Mouse (Mus musculus) heart, adult 8-10 months (tissue): ENCODE measurements at regions not wholly inside any gene's neighbourhood (a gene's known extent, or its start where the extent isn't known, plus 50 kb on each side); places are given as distances from the start of the nearest gene placed in this dataset. TPM values are rescaled to one million over a fixed set of nuclear protein-coding genes. Genes with fewer than 3 reads are reported as not detected.
"Not testable (repeated sequence)": the region's sequence is repeated elsewhere in the genome, so short reads cannot be mapped to it uniquely, and the experiment has no call there.

ENCODE experiments used
- DNase-seq: peaks from one replicate; pipeline ENCODE4 v3.0.0; 2022; ENCODE audit warnings: low spot score
- microRNA-seq: library from miRNA; unstranded; fragments of <30 nt; microRNA quantifications from one replicate; pipeline ENCODE4 v1.2.0, GENCODE M21; 2022

DNA sequence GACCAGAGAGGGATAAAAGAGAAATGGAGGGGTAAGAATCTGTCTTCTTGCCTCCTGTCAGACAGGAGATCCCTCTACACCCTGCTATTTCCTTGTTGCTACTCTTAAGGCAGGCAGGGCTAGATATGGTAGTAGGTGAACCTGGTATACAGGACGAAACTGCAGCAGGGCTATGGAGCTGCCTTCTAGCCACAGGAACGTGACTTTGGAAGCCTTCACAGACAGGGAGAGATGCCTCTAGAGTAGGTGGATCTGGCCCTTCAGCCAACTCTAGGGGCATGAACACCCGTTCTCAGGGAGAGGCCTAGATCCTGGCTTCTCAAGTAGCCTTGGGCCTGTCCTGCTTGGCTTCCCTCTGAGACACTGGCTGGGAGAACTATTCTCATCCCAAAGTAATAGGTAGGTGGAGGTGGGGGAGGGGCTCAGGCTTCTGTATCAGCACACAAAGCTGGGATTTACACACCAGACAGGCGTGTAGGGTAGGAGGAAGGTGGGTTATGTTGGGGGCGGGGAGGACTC, 66.5 kb upstream of the Adam6b start:
- no peak for DNase-seq

DNA sequence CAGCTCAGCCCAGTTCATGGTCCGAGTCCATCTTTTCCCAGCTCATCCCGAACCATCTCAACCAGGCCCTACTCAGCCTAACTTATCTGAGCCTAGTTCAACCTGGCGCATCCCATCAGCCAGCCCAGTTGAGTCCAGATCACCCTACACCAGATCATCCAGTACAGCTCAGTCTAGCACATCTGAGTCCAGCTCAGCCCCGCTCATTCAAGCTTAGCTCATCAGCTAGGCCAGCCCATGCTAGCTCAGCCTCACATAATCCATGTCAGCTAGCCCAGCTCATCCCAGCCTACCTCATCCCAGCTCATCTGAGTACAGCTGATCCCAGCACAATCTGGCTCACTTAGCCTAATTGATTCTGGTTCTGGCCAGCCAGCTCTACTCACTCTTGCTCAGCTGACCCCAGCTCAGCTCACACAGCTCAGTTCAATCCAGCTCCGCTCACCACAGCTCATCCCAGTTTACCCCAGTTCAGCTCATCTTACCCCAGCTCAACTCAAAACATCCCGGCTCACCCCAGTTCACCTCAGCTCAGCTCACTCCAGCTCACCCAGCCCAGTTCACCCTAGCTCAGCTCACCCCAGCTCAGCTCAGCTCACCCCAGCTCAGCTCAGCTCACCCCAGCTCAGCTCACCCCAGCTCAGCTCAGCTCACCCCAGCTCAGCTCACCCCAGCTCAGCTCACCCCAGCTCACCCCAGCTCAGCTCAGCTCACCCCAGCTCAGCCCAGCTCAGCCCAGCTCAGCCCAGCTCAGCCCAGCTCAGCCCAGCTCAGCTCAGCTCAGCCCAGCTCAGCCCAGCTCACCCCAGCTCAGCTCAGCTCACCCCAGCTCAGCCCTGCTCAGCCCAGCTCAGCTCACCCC, 65.3 kb upstream of the Adam6b start:
- no peak for DNase-seq

DNA sequence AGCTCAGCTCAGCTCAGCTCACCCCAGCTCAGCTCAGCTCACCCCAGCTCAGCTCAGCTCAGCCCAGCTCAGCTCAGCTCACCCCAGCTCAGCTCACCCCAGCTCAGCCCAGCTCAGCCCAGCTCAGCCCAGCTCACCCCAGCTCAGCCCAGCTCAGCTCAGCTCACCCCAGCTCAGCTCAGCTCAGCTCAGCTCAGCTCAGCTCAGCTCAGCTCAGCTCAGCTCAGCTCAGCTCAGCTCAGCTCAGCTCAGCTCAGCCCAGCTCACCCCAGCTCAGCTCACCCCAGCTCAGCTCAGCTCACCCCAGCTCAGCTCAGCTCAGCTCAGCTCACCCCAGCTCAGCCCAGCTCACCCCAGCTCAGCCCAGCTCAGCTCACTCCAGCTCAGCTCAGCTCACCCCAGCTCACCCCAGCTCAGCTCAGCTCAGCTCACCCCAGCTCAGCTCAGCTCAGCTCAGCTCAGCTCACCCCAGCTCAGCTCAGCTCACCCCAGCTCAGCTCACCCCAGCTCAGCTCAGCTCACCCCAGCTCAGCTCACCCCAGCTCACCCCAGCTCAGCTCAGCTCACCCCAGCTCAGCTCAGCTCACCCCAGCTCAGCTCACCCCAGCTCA, 64.6 kb upstream of the Adam6b start:
- not testable (repeated sequence) for DNase-seq

DNA sequence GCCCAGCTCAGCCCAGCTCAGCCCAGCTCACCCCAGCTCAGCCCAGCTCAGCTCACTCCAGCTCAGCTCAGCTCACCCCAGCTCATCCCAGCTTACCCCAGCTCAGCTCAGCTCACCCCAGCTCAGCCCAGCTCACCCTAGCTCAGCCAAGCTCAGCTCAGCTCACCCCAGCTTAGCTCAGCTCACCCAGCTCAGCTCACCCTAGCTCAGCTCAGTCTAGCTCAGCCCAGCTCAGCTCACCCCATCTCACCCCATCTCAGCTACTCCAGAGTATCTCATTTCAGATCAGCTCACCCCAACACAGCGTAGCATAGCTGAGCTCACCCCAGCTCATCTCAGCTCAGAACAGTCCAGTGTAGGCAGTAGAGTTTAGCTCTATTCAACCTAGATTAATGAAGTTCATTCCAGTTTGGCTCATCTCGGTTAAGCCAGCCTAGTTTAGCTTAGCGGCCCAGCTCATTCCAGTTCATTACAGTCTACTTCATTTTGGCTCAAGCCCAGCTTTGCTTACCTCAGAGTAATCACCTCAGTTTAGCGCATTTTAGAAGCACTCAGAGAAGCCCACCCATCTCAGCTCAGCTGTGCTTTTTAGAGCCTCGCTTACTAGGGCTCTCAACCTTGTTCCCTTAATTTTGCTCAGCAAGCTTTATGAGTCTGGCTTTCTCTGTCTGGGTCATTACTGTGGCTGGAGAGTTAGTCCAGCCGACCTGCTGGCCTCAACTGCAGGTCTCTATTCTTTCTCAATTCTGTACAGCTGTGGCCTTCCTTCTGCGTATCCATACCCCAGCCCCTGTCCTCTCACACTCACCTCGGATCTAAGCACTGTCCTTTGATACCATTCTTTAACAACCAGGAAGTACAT, 63.9 kb upstream of the Adam6b start:
- no peak for DNase-seq

DNA sequence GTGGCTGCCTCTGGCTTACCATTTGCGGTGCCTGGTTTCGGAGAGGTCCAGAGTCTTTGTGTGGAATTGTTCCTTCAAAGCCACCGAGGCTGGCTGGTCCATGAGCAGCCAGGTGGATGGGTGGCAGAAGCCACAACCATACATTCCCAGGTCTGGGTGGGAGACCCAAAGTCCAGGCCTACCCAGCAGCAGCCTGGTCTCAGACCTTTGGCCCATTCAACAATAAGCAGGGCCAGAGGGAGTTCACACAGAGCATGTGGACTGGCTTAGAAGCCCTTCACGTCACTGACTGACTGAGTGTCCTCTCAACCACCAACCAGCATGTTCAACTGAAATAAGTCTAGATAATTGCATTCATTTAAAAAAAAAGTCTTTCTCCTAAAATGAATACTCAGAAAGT, 62.7 kb upstream of the Adam6b start:
- DNase-seq, result no peak

DNA sequence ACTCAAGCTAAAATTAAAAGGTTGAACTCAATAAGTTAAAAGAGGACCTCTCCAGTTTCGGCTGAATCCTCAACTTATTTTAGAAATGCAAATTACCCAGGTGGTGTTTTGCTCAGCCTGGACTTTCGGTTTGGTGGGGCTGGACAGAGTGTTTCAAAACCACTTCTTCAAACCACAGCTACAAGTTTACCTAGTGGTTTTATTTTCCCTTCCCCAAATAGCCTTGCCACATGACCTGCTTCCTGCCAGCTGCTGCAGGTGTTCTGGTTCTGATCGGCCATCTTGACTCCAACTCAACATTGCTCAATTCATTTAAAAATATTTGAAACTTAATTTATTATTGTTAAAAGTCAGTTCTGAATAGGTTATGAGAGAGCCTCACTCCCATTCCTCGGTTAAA, 62.0 kb upstream of the Adam6b start:
- peak; percentile 11 for DNase-seq

DNA sequence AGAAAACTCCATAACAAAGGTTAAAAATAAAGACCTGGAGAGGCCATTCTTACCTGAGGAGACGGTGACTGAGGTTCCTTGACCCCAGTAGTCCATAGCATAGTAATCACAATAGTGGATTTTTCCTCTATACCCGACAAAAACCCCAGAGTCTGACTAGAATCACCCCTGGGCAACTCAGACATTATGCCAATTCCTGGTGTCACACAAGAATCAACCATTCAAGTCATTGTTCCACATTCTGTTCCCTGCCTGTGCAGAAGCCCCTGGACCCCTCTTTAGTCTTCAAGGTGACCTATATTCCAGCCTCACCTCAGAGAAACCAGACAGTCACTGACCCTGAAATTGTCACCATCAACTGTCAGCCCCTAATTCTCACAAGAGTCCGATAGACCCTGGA, 60.9 kb upstream of the Adam6b start:
- no peak for DNase-seq

DNA sequence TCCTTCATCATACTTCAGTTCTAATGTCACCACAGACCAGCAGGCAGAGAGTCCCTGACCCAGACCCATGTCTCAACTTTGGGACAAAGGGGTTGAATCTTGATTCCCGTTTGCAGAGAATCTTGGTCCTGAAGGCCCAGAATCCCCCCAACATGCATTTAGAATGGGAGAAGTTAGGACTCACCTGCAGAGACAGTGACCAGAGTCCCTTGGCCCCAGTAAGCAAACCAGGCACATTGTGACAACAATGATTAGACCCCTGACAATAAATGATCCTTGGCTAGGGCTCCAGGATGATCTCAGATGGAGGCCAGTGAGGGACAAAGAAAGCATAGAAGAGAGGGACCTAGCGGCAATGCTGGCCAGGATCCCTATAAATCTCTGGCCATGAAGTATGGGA, 60.4 kb upstream of the Adam6b start:
- no peak for DNase-seq

DNA sequence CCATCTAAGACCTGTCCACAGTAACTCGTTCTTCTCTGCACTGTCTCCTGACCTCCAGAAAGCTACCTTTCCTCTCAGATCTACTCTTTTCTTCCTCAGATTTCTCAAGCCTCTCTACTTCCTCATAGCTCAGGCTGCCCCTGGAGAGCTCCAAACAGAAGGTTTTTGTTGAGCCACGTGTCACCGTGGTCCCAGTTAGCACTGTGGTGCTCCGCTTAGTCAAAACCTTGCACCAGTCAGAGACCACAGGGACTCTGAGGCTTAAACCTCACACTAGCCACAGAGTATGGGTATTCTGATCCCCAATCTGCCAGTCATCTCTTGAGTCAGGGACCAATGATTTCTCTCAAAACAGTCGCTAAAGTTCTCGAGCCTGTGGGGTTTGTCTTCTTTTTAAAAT, 59.0 kb upstream of the Adam6b start:
- no peak for DNase-seq

Small RNA genes lying in the stretch of these regions (microRNA-seq; reads per million reads assigned to microRNA genes)
- gene Gm22175, result not detected
- gene Gm24022, result not detected
- not detected for gene Gm25747
